Mouse (Mus musculus): ENCODE measurements around the gene Zar1l.
"Not testable (repeated sequence)": the region's sequence is repeated elsewhere in the genome, so short reads cannot be mapped to it uniquely, and the experiment has no call there.

The Zar1l gene

DNA sequence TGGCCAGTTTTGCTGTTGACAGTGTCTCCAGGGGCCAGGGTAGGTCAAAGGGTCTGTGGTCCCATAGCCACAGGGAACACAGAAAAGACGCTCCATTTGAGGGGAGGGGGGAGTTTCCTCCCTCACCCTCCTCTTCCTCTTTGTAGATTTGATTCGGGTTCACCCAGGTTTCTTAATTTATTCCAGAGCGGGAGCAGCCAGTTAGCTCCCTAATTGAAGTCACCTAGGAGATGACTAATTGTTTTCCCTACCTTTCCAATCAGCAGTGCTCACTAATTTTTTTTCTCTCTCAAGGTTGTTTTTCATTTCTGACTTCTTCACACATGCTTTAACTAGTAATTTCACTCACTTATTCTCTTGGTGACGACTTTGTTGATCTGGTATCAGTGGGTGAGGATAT lies at the start of gene Zar1l:
Gene Zar1l, minus strand, starts transcription at position 101 of the 400 bp plus-strand sequence.
- DNase-seq (ENCODE audit: low read depth, low spot score) = no peak

DNA sequence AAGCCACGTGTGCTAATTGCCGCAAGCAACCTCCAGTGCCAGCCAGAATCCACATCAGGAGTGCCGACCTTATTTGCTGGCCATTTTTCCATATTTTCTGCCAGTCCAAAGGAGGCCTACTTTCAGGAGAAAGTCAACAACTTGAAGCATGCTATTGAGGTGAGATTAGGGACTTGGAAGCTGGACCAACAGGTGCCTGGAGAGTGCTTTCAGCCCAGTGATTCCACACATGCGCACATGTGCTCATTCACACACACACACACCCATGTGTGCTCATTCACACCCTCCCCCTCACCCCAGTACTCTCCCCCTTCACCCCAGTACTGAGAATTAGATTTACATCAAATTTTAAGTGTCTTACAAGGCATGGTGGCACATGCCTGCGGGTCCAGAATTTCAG lies 49.0 kb upstream of the Zar1l start:
- DNase-seq (ENCODE audit: low read depth, low spot score) = no peak

DNA sequence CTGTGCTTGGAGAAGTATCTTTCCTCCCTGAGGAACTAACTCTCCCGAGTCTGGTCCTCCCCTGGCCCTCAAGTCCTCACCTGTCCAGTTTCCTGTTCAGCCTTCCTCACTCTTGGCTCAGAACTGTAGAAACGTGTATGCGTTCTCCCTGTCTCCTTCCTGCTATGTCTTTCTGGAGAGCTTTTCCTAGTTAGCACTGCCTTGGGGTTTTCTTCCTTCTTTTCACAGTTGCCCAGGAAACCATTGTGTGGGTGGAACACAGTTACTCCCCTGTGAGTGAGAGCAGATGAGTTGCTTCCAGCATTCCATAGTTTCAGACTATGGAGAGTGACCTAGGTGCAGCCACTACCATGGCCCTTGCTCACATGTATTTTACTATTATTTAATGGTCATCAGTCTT lies 48.3 kb upstream of the Zar1l start:
- DNase-seq (ENCODE audit: low read depth, low spot score) = no peak

DNA sequence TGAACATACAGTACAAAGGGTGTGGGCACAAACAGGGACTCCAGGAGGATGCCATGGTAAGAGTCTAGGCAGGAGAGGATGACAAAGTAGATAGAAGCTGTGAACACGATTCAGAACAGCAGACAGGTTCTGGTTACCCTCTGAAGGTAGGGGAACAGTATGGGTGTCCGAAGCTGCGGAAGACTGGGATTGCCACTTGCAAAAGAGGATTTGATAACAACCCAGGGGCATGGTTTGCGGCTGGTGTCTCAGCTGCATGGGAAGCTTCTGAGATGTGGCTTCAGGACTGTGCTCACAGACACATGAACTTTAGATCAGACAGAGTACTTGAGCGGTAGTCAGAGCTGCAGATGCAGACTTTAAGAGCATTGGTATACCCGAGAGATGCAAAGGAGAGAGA lies 46.5 kb upstream of the Zar1l start:
- no peak for DNase-seq (ENCODE audit: low read depth, low spot score)

DNA sequence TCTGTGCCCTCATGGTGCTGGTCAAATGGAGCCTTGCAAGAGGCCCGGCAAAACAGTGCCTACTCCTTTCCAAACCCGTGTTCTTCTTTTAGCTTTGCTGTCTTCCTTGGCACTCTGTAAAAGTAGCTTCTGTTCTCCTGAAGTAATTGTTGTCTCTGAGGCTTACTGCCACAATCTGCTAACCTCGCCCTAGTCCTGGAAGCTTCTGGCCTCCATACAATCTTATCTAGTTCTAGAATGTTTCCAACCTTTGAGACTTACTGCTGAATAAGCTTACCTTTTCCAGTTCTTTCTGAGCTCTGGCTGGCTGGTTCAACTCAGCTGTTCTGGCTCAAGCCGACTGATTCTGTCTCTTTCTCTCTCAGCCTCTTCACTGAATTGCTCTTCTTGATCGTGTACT lies 43.8 kb upstream of the Zar1l start:
- DNase-seq (ENCODE audit: low read depth, low spot score) = no peak

DNA sequence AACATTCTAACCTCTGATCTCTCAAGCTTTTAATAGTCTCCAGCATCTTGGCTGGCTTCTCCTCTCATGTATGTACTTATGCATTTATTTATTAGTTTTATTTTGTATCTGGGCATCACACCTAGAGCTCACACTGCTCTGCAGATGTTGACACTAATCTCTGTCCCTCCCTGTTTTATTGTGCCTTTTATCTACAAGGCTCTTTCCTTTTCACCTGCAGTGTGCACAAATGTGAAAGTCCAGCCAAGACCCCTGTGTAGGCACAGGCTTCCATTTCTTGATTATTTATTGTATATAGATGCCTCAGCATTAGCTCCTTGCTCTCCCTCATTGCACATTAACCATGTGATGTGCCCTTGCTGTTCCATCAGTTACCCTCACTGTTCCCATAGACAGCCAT lies 43.4 kb upstream of the Zar1l start:
- DNase-seq (ENCODE audit: low read depth, low spot score) = no peak

DNA sequence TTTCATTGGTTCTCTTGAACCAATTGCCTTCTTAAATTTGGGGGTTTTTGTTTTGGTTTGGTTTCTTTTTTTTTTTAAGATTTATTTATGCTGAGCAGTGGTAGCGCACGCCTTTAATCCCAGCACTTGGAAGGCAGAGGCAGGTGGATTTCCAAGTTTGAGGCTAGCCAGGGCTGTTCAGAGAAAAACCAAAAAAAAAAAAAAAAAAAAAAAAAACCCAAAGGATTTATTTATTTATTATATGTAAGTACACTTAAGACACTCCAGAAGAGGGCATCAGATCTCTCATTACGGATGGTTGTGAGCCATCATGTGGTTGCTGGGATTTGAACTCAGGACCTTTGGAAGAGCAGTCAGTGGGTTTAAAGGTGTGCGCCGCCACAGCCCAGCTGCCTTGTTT lies 42.9 kb upstream of the Zar1l start:
- no peak for DNase-seq (ENCODE audit: low read depth, low spot score)

DNA sequence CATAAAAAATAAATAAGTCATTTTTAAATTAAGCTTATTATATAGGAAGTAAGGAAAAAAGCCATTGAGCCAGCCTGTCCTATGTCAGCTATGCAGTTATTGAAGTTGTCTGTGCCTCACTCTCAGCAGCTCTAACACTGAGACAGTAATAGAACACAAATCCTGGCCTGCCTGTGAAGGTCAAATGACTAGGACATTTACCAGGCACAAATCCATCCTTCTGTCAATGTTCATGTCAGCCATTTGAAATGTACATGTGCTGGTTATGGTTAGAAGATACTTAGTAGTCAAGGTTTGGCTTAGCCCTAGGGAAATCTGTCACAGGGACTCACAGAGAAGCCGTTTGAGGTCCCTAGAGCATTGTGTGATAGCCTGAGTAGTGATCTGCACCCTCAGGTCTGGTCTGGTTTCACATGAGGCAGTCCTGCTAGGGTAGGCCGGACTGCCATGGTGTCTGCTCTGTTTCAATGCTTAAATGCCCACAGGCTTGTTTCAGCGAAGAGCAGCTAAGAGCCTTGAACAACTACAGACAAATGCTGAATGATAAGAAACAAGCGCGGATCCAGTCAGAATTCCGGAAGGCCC lies 41.6 kb upstream of the Zar1l start:
- DNase-seq (ENCODE audit: low read depth, low spot score) = no peak

DNA sequence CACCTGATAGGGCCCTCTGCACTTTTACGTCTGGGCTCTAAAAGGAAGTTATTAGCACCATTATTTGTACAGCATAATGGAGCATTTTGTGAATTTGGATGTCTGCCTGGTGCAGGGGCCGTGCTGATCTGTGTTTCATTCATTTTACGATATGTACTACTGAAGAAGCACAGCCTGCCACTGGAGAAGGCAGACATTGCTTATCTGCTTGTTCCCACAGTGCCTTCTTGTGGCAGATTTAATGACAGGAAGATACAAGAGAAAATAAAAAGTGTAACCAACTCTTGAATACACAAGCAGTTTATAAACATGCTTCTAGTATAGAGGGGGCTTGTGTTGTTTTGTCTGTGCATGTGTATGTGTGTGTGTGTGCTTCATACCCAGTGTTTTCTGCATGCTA lies 33.7 kb upstream of the Zar1l start:
- no peak for DNase-seq (ENCODE audit: low read depth, low spot score)

DNA sequence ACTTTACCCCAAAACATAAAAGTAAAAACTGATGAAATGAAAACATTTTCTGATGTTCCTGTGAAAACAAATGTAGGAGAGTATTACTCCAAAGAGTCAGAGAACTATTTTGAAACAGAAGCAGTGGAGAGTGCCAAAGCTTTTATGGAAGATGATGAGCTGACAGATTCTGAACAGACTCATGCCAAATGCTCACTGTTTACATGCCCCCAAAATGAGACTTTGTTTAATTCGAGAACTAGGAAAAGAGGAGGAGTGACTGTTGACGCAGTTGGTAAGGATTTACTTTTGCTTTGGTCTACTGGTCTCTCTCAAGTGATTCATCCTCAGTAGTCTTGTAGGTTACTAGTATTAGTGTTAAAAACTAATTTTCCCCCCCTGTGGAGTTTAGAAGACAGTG lies 25.2 kb upstream of the Zar1l start:
- no peak for DNase-seq (ENCODE audit: low read depth, low spot score)

DNA sequence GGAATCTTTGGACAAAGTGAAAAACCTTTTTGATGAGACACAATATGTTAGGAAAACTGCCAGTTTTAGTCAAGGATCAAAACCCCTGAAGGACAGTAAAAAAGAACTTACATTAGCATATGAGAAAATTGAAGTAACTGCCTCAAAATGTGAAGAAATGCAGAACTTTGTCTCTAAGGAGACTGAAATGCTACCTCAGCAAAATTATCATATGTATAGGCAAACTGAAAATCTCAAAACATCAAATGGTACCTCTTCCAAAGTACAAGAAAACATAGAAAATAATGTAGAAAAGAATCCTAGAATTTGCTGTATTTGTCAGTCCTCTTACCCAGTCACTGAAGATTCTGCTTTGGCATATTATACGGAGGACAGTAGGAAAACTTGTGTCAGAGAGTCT lies 23.3 kb upstream of the Zar1l start:
- no peak for DNase-seq (ENCODE audit: low read depth, low spot score)

DNA sequence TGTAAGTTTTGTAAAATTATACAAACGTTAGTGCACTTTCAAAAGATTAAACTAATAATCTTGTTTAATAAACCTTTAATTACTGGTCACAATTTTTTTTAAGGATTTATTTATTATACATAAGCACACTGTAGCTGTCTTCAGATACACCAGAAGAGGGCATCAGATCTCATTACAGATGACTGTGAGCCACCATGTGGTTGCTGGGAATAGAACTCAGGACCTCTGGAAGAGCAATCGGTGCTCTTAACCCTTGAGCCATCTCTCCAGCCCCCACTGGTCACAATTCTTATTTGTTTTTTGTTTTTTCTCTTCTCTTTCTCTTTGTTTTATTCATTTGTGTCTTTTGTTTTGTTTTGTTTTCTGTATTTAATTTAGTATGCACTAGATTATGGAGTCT lies 7.3 kb upstream of the Zar1l start:
- no peak for DNase-seq (ENCODE audit: low read depth, low spot score)

DNA sequence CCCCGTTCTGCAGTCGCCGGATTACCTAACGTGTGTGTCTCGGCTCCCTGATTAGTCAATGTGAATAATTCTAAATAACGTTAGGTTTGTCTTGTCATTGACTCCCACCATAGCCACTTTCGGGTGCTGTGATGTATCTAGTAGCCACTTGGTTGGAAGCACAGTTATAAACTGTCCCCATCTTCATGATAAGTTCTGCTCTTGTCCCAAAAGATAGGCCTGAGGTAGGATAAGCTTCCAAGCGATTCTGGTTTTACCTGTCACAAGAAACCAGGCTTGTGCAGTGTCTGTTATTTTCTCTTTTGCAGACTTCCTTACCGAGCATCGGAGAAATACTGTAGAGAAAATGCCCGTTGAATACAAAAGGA lies 4.9 kb upstream of the Zar1l start:
- DNase-seq (ENCODE audit: low read depth, low spot score) = no peak

DNA sequence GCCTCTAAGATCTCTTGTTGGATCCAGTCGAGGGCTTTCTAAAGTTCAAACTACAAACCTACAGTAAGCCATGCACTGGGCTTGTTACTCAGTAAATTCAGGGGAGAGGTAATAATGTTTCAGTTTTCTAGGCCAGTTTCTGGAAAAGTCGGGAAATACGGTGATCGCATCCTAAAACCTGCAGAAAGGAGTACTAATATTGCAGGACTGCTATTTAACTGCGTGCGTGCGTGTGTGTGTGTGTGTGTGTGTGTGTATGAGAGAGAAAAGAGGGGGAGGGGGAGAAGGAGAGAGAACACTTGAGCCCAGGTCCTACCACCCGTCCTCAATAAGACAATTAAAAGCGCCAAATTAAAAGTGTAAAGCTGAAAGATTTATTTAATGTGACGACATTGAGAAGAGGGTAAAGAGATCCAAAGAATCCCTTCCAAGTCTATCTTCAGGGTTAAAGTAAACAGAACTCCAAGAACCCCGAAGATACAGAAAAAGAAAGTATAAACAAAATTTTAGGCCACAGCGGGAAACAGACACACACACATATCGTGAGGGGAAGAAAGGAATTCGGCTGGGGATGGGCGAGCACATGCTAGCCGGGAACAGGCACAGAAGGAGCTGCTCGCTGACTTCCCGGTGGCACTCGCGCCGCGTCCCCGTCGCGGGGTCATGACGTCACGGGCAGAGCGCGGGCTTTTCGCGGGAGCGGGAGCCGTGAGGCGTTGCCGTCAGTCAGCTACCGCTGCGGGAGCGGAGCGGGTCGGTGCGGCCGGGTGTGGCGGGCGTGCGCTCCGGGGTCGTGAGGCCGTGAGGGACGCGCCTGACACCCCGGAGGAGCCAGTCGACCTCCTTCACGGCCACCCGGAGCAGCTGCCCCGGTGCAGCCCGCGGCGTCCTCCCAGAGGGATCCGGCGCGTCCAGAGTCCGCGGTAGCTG lies 4.2 kb upstream of the Zar1l start, which contains the start of gene Brca2:
Gene Brca2, plus strand, starts transcription at position 694 of the 930 bp plus-strand sequence.
- DNase-seq (ENCODE audit: low read depth, low spot score) = peak; percentile 76

DNA sequence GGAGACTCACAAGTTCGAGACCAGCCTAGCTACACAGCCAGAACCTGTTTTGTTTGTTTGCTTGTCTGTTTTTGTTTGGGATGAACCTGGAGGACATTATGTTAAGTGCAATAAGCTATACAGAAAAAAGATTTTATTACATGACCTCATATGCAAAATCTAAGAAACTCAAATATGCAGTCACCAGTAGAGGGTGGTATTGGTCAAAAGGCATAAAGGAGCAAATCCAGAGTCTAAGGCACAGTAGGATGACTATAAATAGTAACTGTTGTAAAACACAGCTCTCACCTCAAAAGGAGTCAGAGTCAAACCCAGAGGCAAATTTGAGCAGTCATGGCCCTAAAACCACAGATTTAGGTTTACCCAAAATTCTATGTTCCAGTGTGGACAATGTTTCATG lies 1.6 kb upstream of the Zar1l start:
- DNase-seq (ENCODE audit: low read depth, low spot score) = no peak

DNA sequence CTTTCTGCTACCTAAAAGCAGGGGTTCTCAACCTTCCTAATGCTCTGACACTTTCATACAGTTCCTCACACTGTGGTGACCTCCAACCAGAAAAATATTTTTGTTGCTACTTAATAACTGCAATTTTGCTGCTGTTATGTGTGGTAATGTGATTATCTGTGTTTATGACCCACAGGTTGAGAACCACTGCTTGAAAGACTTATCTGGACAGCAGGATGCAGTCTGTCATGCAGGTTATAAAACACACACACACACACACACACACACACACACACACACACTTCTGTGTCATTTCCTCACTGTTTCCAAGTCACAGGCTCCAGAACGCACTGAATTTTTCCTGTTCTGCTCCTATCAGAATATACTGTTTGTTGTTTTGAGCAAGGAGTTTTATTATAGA lies 3.9 kb downstream of the Zar1l start:
- no peak for DNase-seq (ENCODE audit: low read depth, low spot score)

DNA sequence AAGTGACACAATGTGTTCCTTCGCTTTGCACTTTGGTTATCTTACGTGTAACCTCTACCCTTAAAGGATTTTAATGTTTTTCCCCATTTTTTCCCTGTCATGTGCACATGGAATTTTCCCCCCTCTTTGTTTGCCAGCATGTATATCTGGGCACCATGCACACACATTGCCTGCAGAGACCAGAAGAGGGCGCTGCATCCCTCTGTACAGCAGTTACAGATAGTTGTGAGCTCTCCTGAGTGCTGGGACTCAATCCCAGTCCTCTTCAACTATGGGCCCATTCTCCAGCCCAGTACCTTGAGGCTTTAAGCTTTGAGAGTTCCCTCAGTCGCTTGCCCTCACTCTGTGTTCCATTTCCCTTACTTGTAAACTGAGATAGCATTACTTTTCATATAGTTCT lies 4.7 kb downstream of the Zar1l start:
- DNase-seq (ENCODE audit: low read depth, low spot score) = no peak

DNA sequence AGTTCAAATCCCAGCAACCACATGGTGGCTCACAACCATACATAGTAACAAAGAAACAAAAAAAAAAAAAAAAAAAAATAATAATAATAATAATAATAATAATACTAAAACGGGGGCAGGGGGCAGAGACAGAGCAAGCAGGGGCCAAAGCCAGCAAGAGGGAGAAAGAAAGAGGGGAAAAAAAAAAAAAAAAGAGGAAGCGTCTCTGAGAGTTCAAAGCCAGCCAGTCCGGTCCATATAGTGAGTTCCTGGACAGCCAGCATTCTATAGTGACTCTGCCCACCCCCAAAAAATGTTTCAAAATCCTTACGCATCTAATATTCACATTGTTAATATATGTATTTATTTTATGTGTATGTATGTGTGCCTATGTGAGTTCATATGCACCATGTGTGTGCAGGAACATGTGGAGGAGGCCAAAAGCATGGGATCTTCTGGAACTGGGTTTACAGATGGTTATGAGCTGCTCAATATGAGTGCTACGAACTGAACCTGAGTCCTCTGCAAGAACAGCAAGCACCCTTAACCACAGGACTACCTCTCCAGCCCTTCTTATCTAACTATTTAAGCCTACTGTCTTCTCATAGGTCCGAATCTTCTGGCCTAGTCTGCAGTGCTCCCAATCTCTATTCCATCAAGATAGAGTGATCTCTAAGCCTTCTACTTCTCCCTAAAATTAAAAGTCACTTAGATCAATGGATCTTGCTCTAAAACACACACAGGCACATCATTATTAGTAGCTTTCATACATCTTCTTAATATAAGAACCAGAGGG lies 7.3 kb downstream of the Zar1l start:
- DNase-seq (ENCODE audit: low read depth, low spot score) = no peak

DNA sequence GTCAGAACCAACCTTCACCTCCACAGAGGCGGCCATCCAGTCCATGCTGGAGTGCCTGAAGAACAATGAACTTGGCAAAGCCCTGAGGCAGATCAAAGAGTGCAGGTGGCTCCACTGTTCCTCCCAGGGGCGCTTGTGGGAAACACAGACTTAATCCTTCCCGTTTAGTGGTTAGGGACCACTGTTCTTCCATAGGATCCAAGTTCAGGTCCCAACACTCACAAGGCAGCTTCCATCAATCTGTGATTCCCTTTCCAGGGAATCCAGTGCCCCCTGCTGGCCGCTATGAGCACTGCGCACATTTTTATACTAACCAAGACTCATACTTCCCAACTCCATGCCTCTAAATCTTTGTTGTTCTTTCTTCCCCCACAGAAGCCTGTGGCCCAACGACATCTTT lies 22.2 kb downstream of the Zar1l start:
- DNase-seq (ENCODE audit: low read depth, low spot score) = peak; percentile 58

DNA sequence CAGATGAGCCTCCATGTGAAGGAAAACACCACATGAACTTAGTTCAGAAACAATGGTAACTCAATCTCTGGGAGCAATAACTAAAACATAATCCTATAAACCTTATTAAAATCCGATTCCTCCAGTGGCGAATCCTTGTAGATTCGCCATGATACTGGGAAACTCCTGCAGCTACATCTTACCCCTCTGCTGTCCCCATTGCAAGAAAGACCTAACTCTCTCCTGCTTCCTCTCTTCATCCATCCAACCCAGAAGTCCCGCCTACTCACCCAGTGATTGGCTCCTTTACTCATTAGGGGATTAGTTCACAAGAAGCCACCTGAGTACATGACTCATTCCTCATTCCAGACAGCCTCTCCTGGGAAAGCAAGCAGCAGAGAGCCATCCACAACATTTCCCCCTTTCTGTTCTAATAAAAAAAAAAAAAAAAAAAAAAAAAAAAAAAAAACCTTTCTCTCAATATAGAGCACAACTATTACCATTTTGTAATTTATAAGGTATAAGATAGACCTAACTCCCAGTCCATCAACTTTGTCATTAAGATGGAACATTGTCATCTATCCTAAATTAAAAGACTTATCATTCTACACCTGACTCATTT lies 26.3 kb downstream of the Zar1l start:
- not testable (repeated sequence) for DNase-seq (ENCODE audit: low read depth, low spot score)

DNA sequence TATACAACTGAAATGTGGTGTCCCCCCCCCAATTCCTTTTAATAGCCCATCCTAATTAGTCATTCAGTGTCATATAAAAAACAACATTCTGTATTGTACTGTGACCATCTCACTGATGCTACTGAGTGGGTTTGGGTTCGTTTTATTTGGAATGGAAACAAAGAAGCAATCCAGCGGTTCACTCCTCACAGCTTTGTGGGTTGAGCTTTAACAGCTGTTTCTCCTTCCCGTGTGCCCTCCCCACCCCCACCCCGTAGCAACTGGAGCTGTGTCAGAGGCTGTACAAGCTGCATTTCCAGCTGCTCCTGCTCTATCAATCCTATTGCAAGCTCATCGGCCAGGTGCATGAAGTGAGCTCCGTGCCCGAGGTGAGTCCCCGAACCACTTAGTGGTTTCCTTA lies 27.1 kb downstream of the Zar1l start:
- DNase-seq (ENCODE audit: low read depth, low spot score) = no peak

DNA sequence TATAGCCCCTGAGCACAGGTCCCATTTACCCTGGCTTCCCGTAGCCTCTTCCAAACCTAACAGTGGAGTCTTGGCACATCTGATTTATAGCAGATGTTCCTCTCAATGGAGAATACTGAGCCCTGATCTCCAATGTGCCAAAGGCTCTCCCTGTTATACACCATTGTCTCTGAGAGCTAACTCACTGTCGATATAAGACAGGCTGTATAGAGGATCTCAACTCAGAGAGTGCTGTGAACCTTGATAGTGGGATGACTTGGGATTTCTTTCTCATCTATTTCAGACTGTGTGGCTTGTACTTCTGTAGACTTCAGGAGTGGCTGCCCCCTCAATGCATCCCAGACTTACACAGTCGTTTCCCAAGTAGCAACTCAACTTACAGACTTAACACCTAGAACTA lies 27.7 kb downstream of the Zar1l start:
- no peak for DNase-seq (ENCODE audit: low read depth, low spot score)

Measured in WW6 (cell line).